Mouse (Mus musculus) limb, embryonic 14.5 days (tissue): ENCODE measurements around the gene Cachd1. TPM values are rescaled to one million over a fixed set of nuclear protein-coding genes. Genes with fewer than 3 reads are reported as not detected.
A peak's percentile ranks its signal among the peaks of the same experiment; 100 is the strongest.

Experiments used
- ATAC-seq: fragments of 200-750 bp; cut with Nextera tagmentation; 2 replicates; pipeline ENCODE4 v1.8.0; 2017; ENCODE audit warnings: low read depth, moderate number of reproducible peaks, moderate TSS enrichment; ENCODE audit not compliant: low FRiP score
- DNase-seq: peaks from one replicate; pipeline ENCODE4 v3.0.0-alpha.2; 2015; ENCODE audit warnings: low spot score
- H3K27ac ChIP-seq: fragments of 300-500 bp; sonication (generic); replicated peaks from 2 replicates; pipeline ENCODE4 v1.5.1; 2014; ENCODE audit warnings: low read depth, mild to moderate bottlenecking, low read length, moderate library complexity, mixed read lengths
- H3K27me3 ChIP-seq: fragments of 300-500 bp; sonication (generic); 2 replicates; pipeline ENCODE4 v1.6.1; 2014; ENCODE audit warnings: low read length, mixed read lengths; ENCODE audit not compliant: control insufficient read depth, insufficient read depth
- H3K36me3 ChIP-seq: fragments of 300-500 bp; sonication (generic); 2 replicates; pipeline ENCODE4 v1.6.1; 2014; ENCODE audit warnings: mild to moderate bottlenecking, low read length, moderate library complexity, mixed read lengths; ENCODE audit not compliant: control insufficient read depth, insufficient read depth
- H3K4me1 ChIP-seq: fragments of 300-500 bp; sonication (generic); 2 replicates; pipeline ENCODE4 v1.6.1; 2014; ENCODE audit warnings: antibody characterized with exemption, low read length, mixed read lengths; ENCODE audit not compliant: control insufficient read depth, insufficient read depth
- H3K4me2 ChIP-seq: fragments of 300-500 bp; sonication (generic); replicated peaks from 2 replicates; pipeline ENCODE4 v1.6.1; 2014; ENCODE audit warnings: low read depth, mild to moderate bottlenecking, low read length, moderate library complexity; ENCODE audit not compliant: severe bottlenecking
- H3K4me3 ChIP-seq: fragments of 300-500 bp; sonication (generic); replicated peaks from 2 replicates; pipeline ENCODE4 v1.5.1; 2014; ENCODE audit warnings: low read length
- H3K9ac ChIP-seq: fragments of 300-500 bp; sonication (generic); 2 replicates; pipeline ENCODE4 v1.6.1; 2014; ENCODE audit warnings: mild to moderate bottlenecking, low read depth, low read length, moderate library complexity; ENCODE audit not compliant: severe bottlenecking
- H3K9me3 ChIP-seq: fragments of 300-500 bp; sonication (generic); 2 replicates; pipeline ENCODE4 v1.6.1; 2016; ENCODE audit warnings: low read length; ENCODE audit not compliant: control insufficient read depth
- POLR2A ChIP-seq: fragments of 200-500 bp; IDR thresholded peaks from 2 replicates; pipeline ENCODE4 v1.8.0; 2012; ENCODE audit warnings: inconsistent platforms, mild to moderate bottlenecking, moderate library complexity, borderline replicate concordance; ENCODE audit not compliant: insufficient read depth, insufficient read length; ENCODE audit errors: extremely low read depth
- WGBS: fragments of 180-500 bp; shearing (Covaris S2); extraction: QIAGEN DNeasy Blood & Tissue Kit; methylation state at CpG from one replicate; pipeline ENCODE4 v1.1.7; 2014; 5-methylcytosine and 5-hydroxymethylcytosine counted together
- polyA plus RNA-seq, 2 experiments: library from polyadenylated mRNA; depleted of rRNA in 1 of 2; stranded (reverse) in 1 of 2; unstranded in 1 of 2; fragments of >200 nt; fragmentation: Nextera tagmentation in 1 of 2; extraction: Ambion mirVana in 1 of 2; gene quantifications; 2 replicates each; pipeline versions ENCODE4 v1.2.1 to v1.2.3; 2012 to 2014

Cachd1 gene
- polyA plus RNA-seq, 2 experiments = 37.3 to 103 TPM

- WGBS = 1% methylated on average over 48 of the region's 55 CpGs
- peak; percentile 33 for DNase-seq
- Histone ChIP-seq H3K27me3 (no peaks in the 10 kb centered on the region), H3K27ac (peak overlapping the region; percentile 65), H3K4me2 (peak overlapping the region; percentile 87), H3K36me3 (no peaks in the 10 kb centered on the region), H3K4me3 (peak overlapping the region; percentile 80), H3K4me1 (0 out of 2 replicates have a peak, but pooled peaks cover 5% of the 10 kb centered on the region), H3K9ac (peak overlapping the region; percentile 86), H3K9me3 (no peaks in the 10 kb centered on the region)
- peak; percentile 71 for ATAC-seq
- 0 out of 2 replicates have a peak, but pooled peaks have one; percentile 21 for TF ChIP-seq POLR2A
Measured at GRCm38 (mm10) chr4:101069154-101069971, 292.9 kb downstream of the Cachd1 start.

- DNase-seq = no peak
Measured at GRCm38 (mm10) chr4:101071570-101071969, 295.1 kb downstream of the Cachd1 start.

GRCm38 (mm10) chr4:101076425-101076824, 299.9 kb downstream of the Cachd1 start:
- no peak overlapping the region for H3K4me2 ChIP-seq
- ATAC-seq (no peak), DNase-seq (no peak)
- H3K36me3 ChIP-seq = no peaks in the 10 kb centered on the region
- H3K9me3 ChIP-seq = no peaks in the 10 kb centered on the region
- WGBS = 46% methylated on average over 3 of the region's 3 CpGs
- no peaks in the 10 kb centered on the region for H3K27me3 ChIP-seq
- H3K4me1 ChIP-seq = no peaks in the 10 kb centered on the region
- H3K27ac ChIP-seq = no peak overlapping the region
- H3K4me3 ChIP-seq = no peak overlapping the region
- H3K9ac ChIP-seq = no peak overlapping the region
- TF ChIP-seq POLR2A = no peak

More at GRCm38 (mm10) chr4:101071570-101071969, 295.1 kb downstream of the Cachd1 start:
- no peak for TF ChIP-seq POLR2A
- no peak overlapping the region for H3K27ac ChIP-seq
- WGBS = 86% methylated on average over 4 of the region's 4 CpGs
- H3K27me3 ChIP-seq = no peaks in the 10 kb centered on the region
- H3K36me3 ChIP-seq = no peaks in the 10 kb centered on the region
- H3K4me2 ChIP-seq = no peak overlapping the region
- no peak for ATAC-seq
- no peak overlapping the region for H3K9ac ChIP-seq
- H3K4me1 ChIP-seq = 0 out of 2 replicates have a peak, but pooled peaks cover 5% of the 10 kb centered on the region
- H3K9me3 ChIP-seq = no peaks in the 10 kb centered on the region
- H3K4me3 ChIP-seq = no peak overlapping the region

Other genes starting within 250 kb of the Cachd1 start
- gene Gm10577, start 244.0 kb downstream of the Cachd1 start, polyA plus RNA-seq (2012; rRNA removed) = not detected in 2 replicates
- not detected in 2 replicates for gene Gm10577, start 244.0 kb downstream of the Cachd1 start, polyA plus RNA-seq (2014; fragmentation: Nextera tagmentation; extraction: Ambion mirVana)